Mouse (Mus musculus) bone marrow macrophage, adult 2 months (primary cell): ENCODE results near the gene Bcl11b. TPM values are rescaled to one million over a fixed set of nuclear protein-coding genes. Genes with fewer than 3 reads are reported as not detected.

Experiments
- H3K27ac ChIP-seq: 2 replicates; pipeline ENCODE4 v1.5.1; 2012; ENCODE audit warnings: low read depth, low read length; ENCODE audit not compliant: insufficient read depth
- H3K4me1 ChIP-seq: 2 replicates; pipeline ENCODE4 v1.6.1; 2012; ENCODE audit warnings: low read length; ENCODE audit not compliant: control insufficient read depth, insufficient read depth
- H3K4me3 ChIP-seq: 2 replicates; pipeline ENCODE4 v1.5.1; 2012; ENCODE audit warnings: mild to moderate bottlenecking, low read length, moderate library complexity; ENCODE audit not compliant: insufficient read depth
- CTCF ChIP-seq: IDR thresholded peaks from 2 replicates; pipeline ENCODE4 v1.5.1; 2012; ENCODE audit warnings: low read depth, mild to moderate bottlenecking, low read length, moderate library complexity
- POLR2A ChIP-seq: IDR thresholded peaks from 2 replicates; pipeline ENCODE4 v1.6.1; 2012; ENCODE audit warnings: mild to moderate bottlenecking, low read depth, low read length, borderline replicate concordance
- polyA plus RNA-seq: library from polyadenylated mRNA; stranded (reverse); fragments of >200 nt; gene quantifications from 2 replicates; pipeline ENCODE4 v1.2.4, GENCODE M21; 2012; ENCODE audit not compliant: missing spikeins, insufficient read depth, insufficient read length

Bcl11b gene
- polyA plus RNA-seq, 1 experiment, result not detected

GRCm38 (mm10) chr12:107971081-107971780 lies 32.2 kb downstream of the Bcl11b start:
- H3K4me1 ChIP-seq, result no peaks in the 10 kb centered on the region
- TF ChIP-seq CTCF, result no peak
- TF ChIP-seq POLR2A, result no peak
- H3K4me3 ChIP-seq, result no peak overlapping the region
- no peak overlapping the region for H3K27ac ChIP-seq

GRCm38 (mm10) chr12:107970637-107971036 lies 32.8 kb downstream of the Bcl11b start:
- no peak overlapping the region for H3K27ac ChIP-seq
- TF ChIP-seq CTCF, result no peak
- TF ChIP-seq POLR2A, result no peak
- H3K4me3 ChIP-seq, result no peak overlapping the region
- H3K4me1 ChIP-seq, result no peaks in the 10 kb centered on the region

- Histone ChIP-seq H3K4me1 (no peaks in the 10 kb centered on the region), H3K4me3 (no peak overlapping the region), H3K27ac (no peak overlapping the region)
- TF ChIP-seq CTCF, result no peak
- TF ChIP-seq POLR2A, result no peak
These were observed 33.5 kb downstream of the Bcl11b start for GRCm38 (mm10) chr12:107969841-107970371.

- Histone ChIP-seq H3K4me3 (no peak overlapping the region), H3K27ac (no peak overlapping the region), H3K4me1 (no peaks in the 10 kb centered on the region)
- TF ChIP-seq CTCF (no peak), POLR2A (no peak)
These were observed 34.3 kb downstream of the Bcl11b start for GRCm38 (mm10) chr12:107969126-107969525.

- Histone ChIP-seq H3K4me1 (no peaks in the 10 kb centered on the region), H3K27ac (no peak overlapping the region), H3K4me3 (no peak overlapping the region)
- no peak for TF ChIP-seq POLR2A
- TF ChIP-seq CTCF, result no peak
These were observed 35.1 kb downstream of the Bcl11b start for GRCm38 (mm10) chr12:107968331-107968730.

GRCm38 (mm10) chr12:107967026-107967425 lies 36.4 kb downstream of the Bcl11b start:
- H3K4me3 ChIP-seq, result no peak overlapping the region
- no peak overlapping the region for H3K27ac ChIP-seq
- no peaks in the 10 kb centered on the region for H3K4me1 ChIP-seq
- TF ChIP-seq POLR2A (no peak), CTCF (no peak)

- no peak overlapping the region for H3K27ac ChIP-seq
- H3K4me3 ChIP-seq, result no peak overlapping the region
- TF ChIP-seq CTCF, result no peak
- TF ChIP-seq POLR2A, result no peak
- H3K4me1 ChIP-seq, result no peaks in the 10 kb centered on the region
These were observed 38.3 kb downstream of the Bcl11b start for GRCm38 (mm10) chr12:107965103-107965502.

GRCm38 (mm10) chr12:107964396-107965085 lies 38.9 kb downstream of the Bcl11b start:
- no peak overlapping the region for H3K4me3 ChIP-seq
- no peak overlapping the region for H3K27ac ChIP-seq
- H3K4me1 ChIP-seq, result no peaks in the 10 kb centered on the region
- TF ChIP-seq CTCF (no peak), POLR2A (no peak)

GRCm38 (mm10) chr12:107962852-107963251 lies 40.5 kb downstream of the Bcl11b start:
- Histone ChIP-seq H3K27ac (no peak overlapping the region), H3K4me1 (no peaks in the 10 kb centered on the region), H3K4me3 (no peak overlapping the region)
- TF ChIP-seq CTCF (no peak), POLR2A (no peak)

- H3K27ac ChIP-seq, result no peak overlapping the region
- H3K4me3 ChIP-seq, result no peak overlapping the region
- TF ChIP-seq CTCF (no peak), POLR2A (no peak)
- H3K4me1 ChIP-seq, result no peaks in the 10 kb centered on the region
These were observed 41.6 kb downstream of the Bcl11b start for GRCm38 (mm10) chr12:107961843-107962242.
